Mouse (Mus musculus) urinary bladder, postnatal 36 days (tissue): ENCODE measurements around the gene Nrf1.
A peak's percentile ranks its signal among the peaks of the same experiment; 100 is the strongest.

Experiments
- DNase-seq, 2 experiments: peaks; one replicate each; pipeline ENCODE4 v3.0.0; 2022; ENCODE audit warnings: low spot score in 2 of 2, mixed read lengths in 1 of 2

Nrf1 gene

GRCm38 (mm10) chr6:30078938-30079529, 31.2 kb downstream of the Nrf1 start:
- no peak for DNase-seq

GRCm38 (mm10) chr6:30081339-30081738, 33.6 kb downstream of the Nrf1 start:
- no peak for DNase-seq

- DNase-seq, result no peak
These were observed 35.5 kb downstream of the Nrf1 start for GRCm38 (mm10) chr6:30083307-30083706.

- DNase-seq, result no peak
These were observed 37.6 kb downstream of the Nrf1 start for GRCm38 (mm10) chr6:30085351-30085750.

GRCm38 (mm10) chr6:30091221-30091620, 43.4 kb downstream of the Nrf1 start:
- no peak for DNase-seq

GRCm38 (mm10) chr6:30092816-30093215, 45.0 kb downstream of the Nrf1 start:
- no peak for DNase-seq

GRCm38 (mm10) chr6:30101773-30102415, 54.1 kb downstream of the Nrf1 start:
- DNase-seq, result no peak

- no peak for DNase-seq
These were observed 58.3 kb downstream of the Nrf1 start for GRCm38 (mm10) chr6:30106091-30106490.

- no peak for DNase-seq
These were observed 59.7 kb downstream of the Nrf1 start for GRCm38 (mm10) chr6:30107456-30107855.

- DNase-seq, result no peak
These were observed 62.2 kb downstream of the Nrf1 start for GRCm38 (mm10) chr6:30109820-30110502.

GRCm38 (mm10) chr6:30112349-30113132, 64.8 kb downstream of the Nrf1 start:
- DNase-seq, result no peak

- DNase-seq, result no peak
These were observed 66.3 kb downstream of the Nrf1 start for GRCm38 (mm10) chr6:30114101-30114500.

GRCm38 (mm10) chr6:30121152-30121551, 73.4 kb downstream of the Nrf1 start:
- peak in 1 of 2 experiments; percentile 20 for DNase-seq

GRCm38 (mm10) chr6:30121600-30121999, 73.8 kb downstream of the Nrf1 start:
- DNase-seq, result peak; percentile 5 to 16

- no peak for DNase-seq
These were observed 75.6 kb downstream of the Nrf1 start for GRCm38 (mm10) chr6:30123391-30123790.

GRCm38 (mm10) chr6:30126060-30126459, 78.3 kb downstream of the Nrf1 start:
- no peak for DNase-seq

- peak in 1 of 2 experiments; percentile 10 for DNase-seq
These were observed 79.0 kb downstream of the Nrf1 start for GRCm38 (mm10) chr6:30126766-30127165.

GRCm38 (mm10) chr6:30132399-30132798, 84.6 kb downstream of the Nrf1 start:
- no peak for DNase-seq

GRCm38 (mm10) chr6:30135590-30135989, 87.8 kb downstream of the Nrf1 start:
- no peak for DNase-seq

- no peak for DNase-seq
These were observed 89.4 kb downstream of the Nrf1 start for GRCm38 (mm10) chr6:30137227-30137626.

- no peak for DNase-seq
These were observed 91.7 kb downstream of the Nrf1 start for GRCm38 (mm10) chr6:30139329-30140045.

GRCm38 (mm10) chr6:30143263-30143662, 95.5 kb downstream of the Nrf1 start:
- no peak for DNase-seq
